In genomic region chr7:100465656-100466309, GRCm38 (mm10) we compare ENCODE assay signal across 7 mouse cellular contexts. TPM values are rescaled to one million over a fixed set of nuclear protein-coding genes. Genes with fewer than 3 reads are reported as not detected.
DNase-seq lines count a peak whose midpoint lies in the region; ATAC-seq and TF ChIP-seq lines count a peak whose summit lies in the region.

No protein-coding gene starts in this region.

- H3K4me3 ChIP-seq in MEL (ENCODE audit: control insufficient read depth in 1 of 2, insufficient read depth in 1 of 2, low read depth in 2 of 2, low read length in 2 of 2): peak overlapping the region; percentile 34 to 35
- no peak overlapping the region for H3K4me3 ChIP-seq in intestine, embryonic 16.5 days (ENCODE audit: low read length)
- peak overlapping the region; percentile 70 for H3K4me3 ChIP-seq in liver, embryonic 16.5 days (ENCODE audit: low read depth, low read length)

- peak overlapping the region; percentile 53 for H3K9ac ChIP-seq in MEL (ENCODE audit: control insufficient read depth, low read depth, low read length, poor library complexity, severe bottlenecking)
- H3K9ac ChIP-seq in intestine, embryonic 16.5 days (ENCODE audit: low read depth, low read length): peak overlapping the region; percentile 17; the same call in 1 of the 2 replicates
- H3K9ac ChIP-seq in liver, embryonic 16.5 days (ENCODE audit: low read depth, low read length): peak overlapping the region; percentile 88

- no peaks in the 10 kb centered on the region for H3K79me2 ChIP-seq in MEL (ENCODE audit: control insufficient read depth, insufficient read depth, low read length, poor library complexity)

- H3K4me1 ChIP-seq in MEL (ENCODE audit: control insufficient read depth in 1 of 2, insufficient read depth in 2 of 2, low read length in 2 of 2): peaks cover 33 to 49% of the 10 kb centered on the region in 2 experiments
- peaks cover 11% of the 10 kb centered on the region for H3K4me1 ChIP-seq in intestine, embryonic 16.5 days (ENCODE audit: control insufficient read depth, insufficient read depth, low read length)
- H3K4me1 ChIP-seq in liver, embryonic 16.5 days (ENCODE audit: control insufficient read depth, low read depth, low read length): peaks cover 83% of the 10 kb centered on the region

- no peak for TF ChIP-seq POLR2A in MEL (IDR thresholded peaks at IDR 0.05; ENCODE audit: control insufficient read depth in 1 of 2, insufficient read depth in 1 of 2, low read depth in 1 of 2, low read length in 2 of 2, poor library complexity in 1 of 2)

- peaks cover 0 to 49% of the 10 kb centered on the region in 2 experiments; a peak in 2 of 4 replicates for H3K36me3 ChIP-seq in MEL (ENCODE audit: control insufficient read depth in 1 of 2, insufficient read depth in 2 of 2, low read length in 2 of 2)
- peaks cover 4% of the 10 kb centered on the region; the same call in 1 of the 2 replicates for H3K36me3 ChIP-seq in intestine, embryonic 16.5 days (ENCODE audit: control insufficient read depth, insufficient read depth, low read length)
- H3K36me3 ChIP-seq in liver, embryonic 16.5 days (ENCODE audit: control insufficient read depth, insufficient read depth): peaks cover 6% of the 10 kb centered on the region; the same call in 1 of the 2 replicates

- peak overlapping the region; percentile 77 for H3K27ac ChIP-seq in MEL (ENCODE audit: control insufficient read depth, low read depth, low read length)
- peak overlapping the region; percentile 45; the same call in 1 of the 2 replicates for H3K27ac ChIP-seq in intestine, embryonic 16.5 days (ENCODE audit: low read length)
- peak overlapping the region; percentile 100 for H3K27ac ChIP-seq in liver, embryonic 16.5 days (ENCODE audit: low read length)

- TF ChIP-seq RAD21 in MEL (IDR thresholded peaks at IDR 0.05; ENCODE audit: low read depth, low read length): no peak

- peak overlapping the region; percentile 28 for H3K4me2 ChIP-seq in intestine, embryonic 16.5 days (ENCODE audit: low read depth, low read length)
- H3K4me2 ChIP-seq in liver, embryonic 16.5 days (ENCODE audit: low read depth, low read length): peak overlapping the region; percentile 74

- no peaks in the 10 kb centered on the region for H3K9me3 ChIP-seq in MEL (replicated peaks; ENCODE audit: insufficient read depth, low read length)
- H3K9me3 ChIP-seq in intestine, embryonic 16.5 days (ENCODE audit: control insufficient read depth, low read length): no peaks in the 10 kb centered on the region
- H3K9me3 ChIP-seq in liver, embryonic 16.5 days (replicated peaks; ENCODE audit: control insufficient read depth, low read length): no peaks in the 10 kb centered on the region

- peak; percentile 46 to 52; a peak in 3 of 4 replicates for TF ChIP-seq EP300 in MEL (IDR thresholded peaks at IDR 0.05; ENCODE audit: low read depth in 1 of 2, low read length in 2 of 2)

- H3K27me3 ChIP-seq in MEL (ENCODE audit: control insufficient read depth in 1 of 2, insufficient read depth in 2 of 2, low read length in 2 of 2): no peaks in the 10 kb centered on the region
- no peaks in the 10 kb centered on the region for H3K27me3 ChIP-seq in intestine, embryonic 16.5 days (replicated peaks; ENCODE audit: control insufficient read depth, insufficient read depth, low read length)
- no peaks in the 10 kb centered on the region for H3K27me3 ChIP-seq in liver, embryonic 16.5 days (ENCODE audit: control insufficient read depth, insufficient read depth, low read depth, low read length)

- TF ChIP-seq CTCF in MEL (IDR thresholded peaks at IDR 0.05 in 2 of 3, conservative IDR thresholded peaks at IDR 0.05 in 1 of 3; ENCODE audit: control insufficient read depth in 1 of 3, insufficient read depth in 1 of 3, low read depth in 2 of 3, low read length in 3 of 3, poor library complexity in 1 of 3, severe bottlenecking in 1 of 3): no peak

- ATAC-seq in intestine, embryonic 16.5 days: peak; percentile 80
- ATAC-seq in liver, embryonic 16.5 days (ENCODE audit: low read depth): peak; percentile 4

- WGBS in intestine, embryonic 16.5 days: 34% methylated on average over 5 of the region's 5 CpGs
- WGBS in liver, embryonic 16.5 days (ENCODE audit: insufficient replicate concordance): 11% methylated on average over 5 of the region's 5 CpGs

- DNase-seq in MEL (ENCODE audit: low read depth, low spot score): peak; percentile 72
- peak; percentile 87 for DNase-seq in adrenal gland, adult 2 months
- DNase-seq in gastrocnemius, postnatal 25 days: peak; percentile 94
- DNase-seq in spleen, postnatal 4 days (ENCODE audit: low spot score in 2 of 2): peak; percentile 77 to 88
- DNase-seq in cerebellum, adult 8-10 months: no peak

TF ChIP-seq in MEL, 35 proteins besides CTCF, POLR2A, EP300 and RAD21 (continues in another document):
- TF ChIP-seq ZNF384 (IDR thresholded peaks at IDR 0.05; ENCODE audit: low read depth, low read length) (no peak), TBP (IDR thresholded peaks at IDR 0.05; ENCODE audit: low read depth, low read length) (0 out of 2 replicates have a peak, but pooled peaks have one; percentile 4), RCOR1 (IDR thresholded peaks at IDR 0.05; ENCODE audit: low read depth, low read length) (no peak), SMC3 (IDR thresholded peaks at IDR 0.05; ENCODE audit: low read depth, low read length) (no peak), CHD1 (IDR thresholded peaks at IDR 0.05; ENCODE audit: low read depth, low read length) (no peak), NRF1 (IDR thresholded peaks at IDR 0.05; ENCODE audit: insufficient read depth, low read depth, low read length, poor library complexity, severe bottlenecking) (no peak), ELF1 (IDR thresholded peaks at IDR 0.05; ENCODE audit: low read depth, low read length) (no peak), E2F4 (IDR thresholded peaks at IDR 0.05; ENCODE audit: borderline replicate concordance, low read depth, low read length) (no peak), MXI1 (IDR thresholded peaks at IDR 0.05; ENCODE audit: low read depth, low read length) (peak; percentile 46; the same call in 1 of the 2 replicates), JUND (IDR thresholded peaks at IDR 0.05; ENCODE audit: low read depth, low read length) (no peak), USF2 (IDR thresholded peaks at IDR 0.05; ENCODE audit: borderline replicate concordance in 1 of 2, insufficient read depth in 1 of 2, low read depth in 1 of 2, low read length in 2 of 2) (no peak), MAFK (IDR thresholded peaks at IDR 0.05; ENCODE audit: borderline replicate concordance, low read depth, low read length) (no peak), GATA1 (IDR thresholded peaks at IDR 0.05; ENCODE audit: low read depth, low read length) (0 out of 2 replicates have a peak, but pooled peaks have one; percentile 21), TAL1 (IDR thresholded peaks at IDR 0.05; ENCODE audit: low read length) (no peak), NELFE (IDR thresholded peaks at IDR 0.05; ENCODE audit: low read depth, low read length) (no peak), POLR2AphosphoS2 (IDR thresholded peaks at IDR 0.05; ENCODE audit: low read length) (no peak), ZKSCAN1 (IDR thresholded peaks at IDR 0.05; ENCODE audit: low read depth, low read length) (no peak), MEF2A (IDR thresholded peaks at IDR 0.05; ENCODE audit: extremely low read depth, insufficient replicate concordance, low read depth, low read length, poor library complexity, severe bottlenecking) (no peak), SIN3A (IDR thresholded peaks at IDR 0.05; ENCODE audit: low read length) (peak; percentile 52; the same call in 1 of the 2 replicates), ETS1 (IDR thresholded peaks at IDR 0.05; ENCODE audit: low read depth, low read length) (peak; percentile 66), MAX (IDR thresholded peaks at IDR 0.05; ENCODE audit: low read length) (0 out of 2 replicates have a peak, but pooled peaks have one; percentile 6), USF1 (IDR thresholded peaks at IDR 0.05; ENCODE audit: low read depth, low read length) (no peak), KAT2A (conservative IDR thresholded peaks at IDR 0.05; ENCODE audit: low read depth, low read length) (no peak), UBTF (IDR thresholded peaks at IDR 0.05; ENCODE audit: borderline replicate concordance, insufficient read depth, low read depth, low read length) (no peak), CHD2 (IDR thresholded peaks at IDR 0.05; ENCODE audit: low read length) (no peak), MAZ (IDR thresholded peaks at IDR 0.05; ENCODE audit: low read depth, low read length) (no peak)

RNA-seq across cellular contexts. Expression of gene Ucp3, which starts 7.0 kb away (rescaled TPM):
- total RNA-seq in MEL (2012; rRNA removed): 0.10 TPM in 1 of 2 replicates, not detected in the other
- not detected for polyA plus RNA-seq in MEL (2012; ENCODE audit: insufficient read depth in 1 of 2, insufficient read length in 2 of 2, low read depth in 1 of 2, low replicate concordance in 2 of 2, missing spikeins in 1 of 2)
- total RNA-seq in adrenal gland, adult 2 months (2021): 10 to 100 TPM; 22.7 to 58.7 TPM
- polyA plus RNA-seq in adrenal gland, adult 2 months (2012; rRNA removed): 17.0 and 35.6 TPM in 2 replicates
- total RNA-seq in gastrocnemius, postnatal 25 days (2021): 100 to 1,000 TPM; 105 to 189 TPM
- polyA plus RNA-seq in intestine, embryonic 16.5 days (2015; fragmentation: Nextera tagmentation; extraction: Ambion mirVana): not detected in 2 replicates
- polyA plus RNA-seq in liver, embryonic 16.5 days (2015; fragmentation: Nextera tagmentation; extraction: Ambion mirVana): 0.05 and 0.08 TPM in 2 replicates

RNA-seq across cellular contexts. Expression of gene Ucp2, which starts 27.4 kb away (rescaled TPM):
- 139 and 156 TPM in 2 replicates for total RNA-seq in MEL (2012; rRNA removed)
- 100 to 1,000 TPM in 1 of 2 experiments, not detected in 1; 724 TPM for polyA plus RNA-seq in MEL (2012; ENCODE audit: insufficient read depth in 1 of 2, insufficient read length in 2 of 2, low read depth in 1 of 2, low replicate concordance in 2 of 2, missing spikeins in 1 of 2)
- 100 to 1,000 TPM; 187 to 254 TPM for total RNA-seq in adrenal gland, adult 2 months (2021)
- 315 and 432 TPM in 2 replicates for polyA plus RNA-seq in adrenal gland, adult 2 months (2012; rRNA removed)
- total RNA-seq in gastrocnemius, postnatal 25 days (2021): 10 to 100 TPM; 31.0 to 52.5 TPM
- 368 and 382 TPM in 2 replicates for polyA plus RNA-seq in intestine, embryonic 16.5 days (2015; fragmentation: Nextera tagmentation; extraction: Ambion mirVana)
- polyA plus RNA-seq in liver, embryonic 16.5 days (2015; fragmentation: Nextera tagmentation; extraction: Ambion mirVana): 722 and 766 TPM in 2 replicates

RNA-seq across cellular contexts. Expression of gene Dnajb13, which starts 49.0 kb away (rescaled TPM):
- 2.0 and 2.2 TPM in 2 replicates for total RNA-seq in MEL (2012; rRNA removed)
- 1 to 10 TPM in 1 of 2 experiments, not detected in 1; 3.6 TPM for polyA plus RNA-seq in MEL (2012; ENCODE audit: insufficient read depth in 1 of 2, insufficient read length in 2 of 2, low read depth in 1 of 2, low replicate concordance in 2 of 2, missing spikeins in 1 of 2)
- total RNA-seq in adrenal gland, adult 2 months (2021): under 1 TPM; 0.17 to 0.24 TPM
- polyA plus RNA-seq in adrenal gland, adult 2 months (2012; rRNA removed): 0.20 TPM in 1 of 2 replicates, not detected in the other
- total RNA-seq in gastrocnemius, postnatal 25 days (2021): not detected
- 0.48 and 0.50 TPM in 2 replicates for polyA plus RNA-seq in intestine, embryonic 16.5 days (2015; fragmentation: Nextera tagmentation; extraction: Ambion mirVana)
- 3.0 and 4.4 TPM in 2 replicates for polyA plus RNA-seq in liver, embryonic 16.5 days (2015; fragmentation: Nextera tagmentation; extraction: Ambion mirVana)

Comparison
In these comparisons a context has a peak if more than half of its experiments do, and no peak if none do; other contexts are left out.
1. H3K27ac ChIP-seq: peak in every context shown above with its lines; median percentile 100 in liver, embryonic 16.5 days; 77 in MEL; 45 in intestine, embryonic 16.5 days.
2. H3K9ac ChIP-seq: peak in every context shown above with its lines; median percentile 88 in liver, embryonic 16.5 days; 53 in MEL; 17 in intestine, embryonic 16.5 days.
3. RNA of gene Ucp3, which starts 7.0 kb away (polyA plus RNA-seq): 17.0 to 35.6 TPM in adrenal gland, adult 2 months; 0.05 to 0.08 TPM in liver, embryonic 16.5 days, not detected in MEL and not detected in intestine, embryonic 16.5 days; every median in the first group is over 10 times any median in the second.